ENCODE assay signal across 8 mouse cellular contexts in genomic region chr7:16874756-16875309, GRCm38 (mm10). TPM values are rescaled to one million over a fixed set of nuclear protein-coding genes. Genes with fewer than 3 reads are reported as not detected.
DNase-seq lines count a peak whose midpoint lies in the region; ATAC-seq lines count a peak whose summit lies in the region.

No protein-coding gene starts in this region.

- intact Hi-C loops in gastrocnemius, postnatal 14 days (cut with DNase I; ENCODE audit: low total_unique reads): no loop called here
- intact Hi-C loops in left cerebral cortex, postnatal 10 days (cut with DNase I): no loop called here

- DNase-seq in adrenal gland, adult (ENCODE audit: inconsistent age in 2 of 2, low spot score in 1 of 2): peak; percentile 100
- DNase-seq in embryo, embryonic 10.5 days (ENCODE audit: low spot score): peak; percentile 100
- peak; percentile 99 for DNase-seq in gastrocnemius, postnatal 14 days
- DNase-seq in left cerebral cortex, postnatal 10 days (ENCODE audit: extremely low spot score in 1 of 2, low spot score in 2 of 2): peak; percentile 100
- peak; percentile 100 for DNase-seq in right cerebral cortex, postnatal 25 days
- peak; percentile 99 to 100 for DNase-seq in urinary bladder, postnatal 4 days (ENCODE audit: low spot score in 2 of 2)

- peak; percentile 87 for ATAC-seq in inflammation-experienced regulatory T-cells, adult 6 months
- peak; percentile 92 for ATAC-seq in megakaryocyte-erythroid progenitor cell, adult 5-6 weeks (replicated peaks; ENCODE audit: low FRiP score, low TSS enrichment, poor library complexity, severe bottlenecking)

RNA-seq across cellular contexts. Expression of gene Dact3, which starts 0.3 kb away (rescaled TPM):
- 1 to 10 TPM; 3.9 to 7.1 TPM for total RNA-seq in gastrocnemius, postnatal 14 days (2021)
- polyA plus RNA-seq in inflammation-experienced regulatory T-cells, adult 6 months (2017; shearing (Covaris generic)): not detected
- 100 to 1,000 TPM; 103 TPM for total RNA-seq in left cerebral cortex, postnatal 10 days (2021)
- total RNA-seq in megakaryocyte-erythroid progenitor cell, adult 5-6 weeks (2014; fragmentation: Nextera tagmentation): 0.27 TPM in 1 of 2 replicates, not detected in the other
- 0.75 TPM in 1 of 2 replicates, not detected in the other for total RNA-seq in megakaryocyte-erythroid progenitor cell, adult 5-6 weeks (2017)

RNA-seq across cellular contexts. Expression of gene Gng8, which starts 16.8 kb away (rescaled TPM):
- under 1 TPM; 0.47 to 0.66 TPM for total RNA-seq in gastrocnemius, postnatal 14 days (2021)
- not detected for polyA plus RNA-seq in inflammation-experienced regulatory T-cells, adult 6 months (2017; shearing (Covaris generic))
- under 1 TPM; 0.73 to 0.81 TPM for total RNA-seq in left cerebral cortex, postnatal 10 days (2021)
- not detected in 2 replicates for total RNA-seq in megakaryocyte-erythroid progenitor cell, adult 5-6 weeks (2014; fragmentation: Nextera tagmentation)
- total RNA-seq in megakaryocyte-erythroid progenitor cell, adult 5-6 weeks (2017): 2.6 TPM in 1 of 2 replicates, not detected in the other

RNA-seq across cellular contexts. Expression of gene Ptgir, which starts 31.5 kb away (rescaled TPM):
- total RNA-seq in gastrocnemius, postnatal 14 days (2021): 1 to 10 TPM; 1.6 to 2.6 TPM
- polyA plus RNA-seq in inflammation-experienced regulatory T-cells, adult 6 months (2017; shearing (Covaris generic)): 1 to 10 TPM; 4.3 to 8.2 (median 7.1) TPM
- total RNA-seq in left cerebral cortex, postnatal 10 days (2021): under 1 TPM in 1 of 2 experiments, not detected in 1; 0.17 TPM
- total RNA-seq in megakaryocyte-erythroid progenitor cell, adult 5-6 weeks (2014; fragmentation: Nextera tagmentation): not detected in 2 replicates
- not detected in 2 replicates for total RNA-seq in megakaryocyte-erythroid progenitor cell, adult 5-6 weeks (2017)

RNA-seq across cellular contexts. Expression of gene Prkd2, which starts 32.1 kb away (rescaled TPM):
- 10 to 100 TPM in 1 of 2 experiments, 1 to 10 TPM in 1; 8.5 to 11.8 TPM for total RNA-seq in gastrocnemius, postnatal 14 days (2021)
- polyA plus RNA-seq in inflammation-experienced regulatory T-cells, adult 6 months (2017; shearing (Covaris generic)): 10 to 100 TPM; 38.3 to 51.4 (median 47.1) TPM
- total RNA-seq in left cerebral cortex, postnatal 10 days (2021): 1 to 10 TPM; 6.4 to 6.8 TPM
- 14.2 and 19.8 TPM in 2 replicates for total RNA-seq in megakaryocyte-erythroid progenitor cell, adult 5-6 weeks (2014; fragmentation: Nextera tagmentation)
- total RNA-seq in megakaryocyte-erythroid progenitor cell, adult 5-6 weeks (2017): 5.2 and 14.9 TPM in 2 replicates

RNA-seq across cellular contexts. Expression of gene Calm3, which starts 49.1 kb away (rescaled TPM):
- 100 to 1,000 TPM; 247 to 276 TPM for total RNA-seq in gastrocnemius, postnatal 14 days (2021)
- 100 to 1,000 TPM in 2 of 3 experiments, 10 to 100 TPM in 1; 51.8 to 255 (median 105) TPM for polyA plus RNA-seq in inflammation-experienced regulatory T-cells, adult 6 months (2017; shearing (Covaris generic))
- 1,000 to 10,000 TPM; 2,071 to 2,081 TPM for total RNA-seq in left cerebral cortex, postnatal 10 days (2021)
- 291 and 377 TPM in 2 replicates for total RNA-seq in megakaryocyte-erythroid progenitor cell, adult 5-6 weeks (2014; fragmentation: Nextera tagmentation)
- total RNA-seq in megakaryocyte-erythroid progenitor cell, adult 5-6 weeks (2017): 512 and 515 TPM in 2 replicates

Comparison
In these comparisons a context has a peak if more than half of its experiments do, and no peak if none do; other contexts are left out.
1. Peak in every context shown above with its lines: DNase-seq and ATAC-seq.
2. RNA of gene Dact3, which starts 0.3 kb away (total RNA-seq): 103 TPM in left cerebral cortex, postnatal 10 days; 3.9 to 7.1 TPM in gastrocnemius, postnatal 14 days and 0.27 to 0.75 TPM in megakaryocyte-erythroid progenitor cell, adult 5-6 weeks; every median in the first group is over 10 times any median in the second.